Mouse (Mus musculus) small intestine, adult 2 months (tissue): Measurements from ENCODE around the gene Ssh2.

ENCODE experiments used
- CTCF ChIP-seq: fragments of 200-500 bp; IDR thresholded peaks from 2 replicates; pipeline ENCODE4 v1.5.1; 2012; ENCODE audit warnings: low read depth, mild to moderate bottlenecking, control low read depth, inconsistent platforms, low read length, moderate library complexity, mixed read lengths; ENCODE audit not compliant: insufficient replicate concordance, insufficient read length; ENCODE audit errors: extremely low read depth
- POLR2A ChIP-seq: fragments of 200-500 bp; IDR thresholded peaks from 2 replicates; pipeline ENCODE4 v1.6.1; 2012; ENCODE audit warnings: low read depth, mild to moderate bottlenecking, control low read depth, inconsistent platforms, low read length, moderate library complexity

DNA sequence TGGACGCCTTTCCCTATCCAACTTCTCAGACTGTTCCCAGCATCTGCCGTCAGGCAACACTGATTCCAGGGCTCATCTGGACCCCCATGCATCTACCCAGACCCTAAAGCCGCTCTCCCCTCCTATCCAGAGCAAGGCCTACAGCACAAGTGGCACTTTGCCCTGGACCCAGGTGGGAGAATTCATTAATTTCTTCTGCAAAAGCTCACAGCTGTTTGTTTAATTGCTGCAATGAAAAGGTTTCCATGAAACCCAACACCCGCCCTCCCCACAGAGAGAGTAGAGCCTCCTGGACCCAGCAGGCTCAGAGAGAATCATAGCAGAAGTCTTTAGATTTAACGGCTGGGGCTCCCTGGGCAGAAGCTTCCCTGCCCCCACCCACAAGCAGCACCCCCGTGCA, 269.1 kb downstream of the Ssh2 start:
- TF ChIP-seq POLR2A (no peak), CTCF (no peak)
